19 mouse cellular contexts compared by ENCODE assay signal in genomic region chr11:6559996-6560395, GRCm38 (mm10). TPM values are rescaled to one million over a fixed set of nuclear protein-coding genes. Genes with fewer than 3 reads are reported as not detected.
DNase-seq lines count a peak whose midpoint lies in the region; ATAC-seq and TF ChIP-seq lines count a peak whose summit lies in the region.
"Had no signal": no experiment of that assay in that cellular context is flagged by ENCODE, and none has a peak within 500 bp of the region (broad histone marks: within the 10 kb centered on the region; RNA-seq: fewer than 3 reads in every experiment).

No protein-coding gene starts in this region.

- no peak overlapping the region for H3K4me3 ChIP-seq in kidney, postnatal 0 days (replicated peaks; ENCODE audit: low read depth, low read length)
- H3K4me3 ChIP-seq in kidney, embryonic 15.5 days (replicated peaks) = no peak overlapping the region
- H3K4me3 ChIP-seq in midbrain, embryonic 10.5 days = no peak overlapping the region
- H3K4me3 ChIP-seq: hindbrain, embryonic 12.5 days; intestine, embryonic 15.5 days; layer of hippocampus, adult 2 months; limb, embryonic 10.5 days; neural tube, embryonic 12.5 days had no signal

- H3K36me3 ChIP-seq in kidney, postnatal 0 days (ENCODE audit: insufficient read depth, low read length) = 0 out of 2 replicates have a peak, but pooled peaks cover 4% of the 10 kb centered on the region
- H3K36me3 ChIP-seq in kidney, embryonic 15.5 days = peaks cover 23% of the 10 kb centered on the region
- peaks cover 46% of the 10 kb centered on the region for H3K36me3 ChIP-seq in midbrain, embryonic 10.5 days

- H3K4me1 ChIP-seq in kidney, postnatal 0 days (replicated peaks; ENCODE audit: insufficient read depth, low read length) = no peaks in the 10 kb centered on the region; the same call in 1 of the 2 replicates
- peaks cover 21% of the 10 kb centered on the region for H3K4me1 ChIP-seq in kidney, embryonic 15.5 days
- peaks cover 11% of the 10 kb centered on the region for H3K4me1 ChIP-seq in midbrain, embryonic 10.5 days
- H3K4me1 ChIP-seq: limb, embryonic 10.5 days; neural tube, embryonic 12.5 days had no signal

- 89% methylated on average over 2 of the region's 2 CpGs for WGBS in kidney, postnatal 0 days
- 85% methylated on average over 2 of the region's 2 CpGs for WGBS in kidney, embryonic 15.5 days
- 98% methylated on average over 2 of the region's 2 CpGs for WGBS in midbrain, embryonic 10.5 days

- no peak overlapping the region for H3K4me2 ChIP-seq in kidney, postnatal 0 days (ENCODE audit: low read length)
- H3K4me2 ChIP-seq in kidney, embryonic 15.5 days = no peak overlapping the region
- H3K4me2 ChIP-seq: hindbrain, embryonic 12.5 days; neural tube, embryonic 12.5 days had no signal

- H3K27me3 ChIP-seq in kidney, postnatal 0 days (ENCODE audit: insufficient read depth, low read length) = no peaks in the 10 kb centered on the region
- no peaks in the 10 kb centered on the region for H3K27me3 ChIP-seq in kidney, embryonic 15.5 days
- no peaks in the 10 kb centered on the region for H3K27me3 ChIP-seq in midbrain, embryonic 10.5 days (ENCODE audit: low read depth, poor library complexity, severe bottlenecking)
- H3K27me3 ChIP-seq: hindbrain, embryonic 12.5 days; intestine, embryonic 15.5 days; neural tube, embryonic 12.5 days; Patski had no signal

- H3K9ac ChIP-seq in kidney, postnatal 0 days (ENCODE audit: low read depth, low read length) = no peak overlapping the region
- H3K9ac ChIP-seq in kidney, embryonic 15.5 days = no peak overlapping the region
- H3K9ac ChIP-seq: hindbrain, embryonic 12.5 days; intestine, embryonic 15.5 days; liver, embryonic 14.5 days; neural tube, embryonic 12.5 days had no signal

- DNase-seq in kidney, postnatal 0 days (ENCODE audit: low spot score) = no peak
- peak; percentile 42 for DNase-seq in thymus, postnatal 4 days
- no peak for DNase-seq in thymus, postnatal 36 days
- peak; percentile 64 for DNase-seq in T-cell, adult 2 months (ENCODE audit: low spot score)
- peak; percentile 23 to 31 for DNase-seq in natural killer cell, adult 2 months (ENCODE audit: low spot score in 2 of 2)
- no peak for DNase-seq in urinary bladder, postnatal 25 days (ENCODE audit: low spot score)
- DNase-seq in midbrain, embryonic 10.5 days (ENCODE audit: low spot score) = no peak
- DNase-seq: adrenal gland, postnatal 36 days; cerebellum, adult 9-10 months; right cerebral cortex, postnatal 25 days had no signal

- 0 out of 2 replicates have a peak overlapping the region, but pooled peaks have one; percentile 55 for H3K27ac ChIP-seq in kidney, postnatal 0 days
- no peak overlapping the region for H3K27ac ChIP-seq in kidney, embryonic 15.5 days
- no peak overlapping the region for H3K27ac ChIP-seq in midbrain, embryonic 10.5 days (replicated peaks)
- H3K27ac ChIP-seq: hindbrain, embryonic 12.5 days; limb, embryonic 10.5 days; liver, embryonic 14.5 days; neural tube, embryonic 12.5 days had no signal

- no peak for ATAC-seq in kidney, postnatal 0 days (replicated peaks; ENCODE audit: low FRiP score, low read depth)
- ATAC-seq in kidney, embryonic 15.5 days (replicated peaks; ENCODE audit: low FRiP score) = no peak
- ATAC-seq: forebrain, embryonic 14.5 days; Patski had no signal

- H3K9me3 ChIP-seq in kidney, postnatal 0 days (replicated peaks; ENCODE audit: low read length) = no peaks in the 10 kb centered on the region
- H3K9me3 ChIP-seq in kidney, embryonic 15.5 days (replicated peaks) = no peaks in the 10 kb centered on the region
- H3K9me3 ChIP-seq in midbrain, embryonic 10.5 days (replicated peaks) = no peaks in the 10 kb centered on the region
- H3K9me3 ChIP-seq: hindbrain, embryonic 12.5 days; intestine, embryonic 15.5 days; limb, embryonic 10.5 days; neural tube, embryonic 12.5 days had no signal

- no peak for TF ChIP-seq CTCF in kidney, postnatal 0 days (IDR thresholded peaks at IDR 0.05; ENCODE audit: low read depth)

RNA-seq across cellular contexts. Expression of gene Ccm2, which starts 13.3 kb away (rescaled TPM):
- 63.8 and 66.5 TPM in 2 replicates for polyA plus RNA-seq in kidney, postnatal 0 days (2015; fragmentation: Nextera tagmentation; extraction: Ambion mirVana)
- 79.0 and 89.6 TPM in 2 replicates for polyA plus RNA-seq in kidney, embryonic 15.5 days (2015; fragmentation: Nextera tagmentation; extraction: Ambion mirVana)
- 106 and 108 TPM in 2 replicates for polyA plus RNA-seq in midbrain, embryonic 10.5 days (2016; fragmentation: Nextera tagmentation; extraction: Ambion mirVana)

RNA-seq across cellular contexts. Expression of gene Myo1g, which starts 39.2 kb away (rescaled TPM):
- polyA plus RNA-seq in kidney, postnatal 0 days (2015; fragmentation: Nextera tagmentation; extraction: Ambion mirVana) = 0.42 and 0.83 TPM in 2 replicates
- polyA plus RNA-seq in kidney, embryonic 15.5 days (2015; fragmentation: Nextera tagmentation; extraction: Ambion mirVana) = 1.0 and 1.4 TPM in 2 replicates
- polyA plus RNA-seq in midbrain, embryonic 10.5 days (2016; fragmentation: Nextera tagmentation; extraction: Ambion mirVana) = 0.86 and 0.87 TPM in 2 replicates

RNA-seq across cellular contexts. Expression of gene Nacad, which starts 45.9 kb away (rescaled TPM):
- polyA plus RNA-seq in kidney, postnatal 0 days (2015; fragmentation: Nextera tagmentation; extraction: Ambion mirVana) = 1.1 TPM in 2 replicates
- 2.0 and 3.7 TPM in 2 replicates for polyA plus RNA-seq in kidney, embryonic 15.5 days (2015; fragmentation: Nextera tagmentation; extraction: Ambion mirVana)
- polyA plus RNA-seq in midbrain, embryonic 10.5 days (2016; fragmentation: Nextera tagmentation; extraction: Ambion mirVana) = 17.2 and 39.7 TPM in 2 replicates

Comparison
In these comparisons a context has a peak if more than half of its experiments do, and no peak if none do; other contexts are left out.
1. DNase-seq: peak in thymus, postnatal 4 days (single experiment), T-cell, adult 2 months (single experiment) and natural killer cell, adult 2 months (2 of 2); none in kidney, postnatal 0 days (single experiment), thymus, postnatal 36 days (0 of 2), urinary bladder, postnatal 25 days (single experiment) and midbrain, embryonic 10.5 days (single experiment).